Mouse (Mus musculus) kidney, postnatal 10 days (tissue): ENCODE data around the gene Rgs6.

ENCODE experiments used
- DNase-seq: peaks from one replicate; pipeline ENCODE4 v3.0.0; 2021; ENCODE audit warnings: mixed read lengths

Rgs6 gene

DNA sequence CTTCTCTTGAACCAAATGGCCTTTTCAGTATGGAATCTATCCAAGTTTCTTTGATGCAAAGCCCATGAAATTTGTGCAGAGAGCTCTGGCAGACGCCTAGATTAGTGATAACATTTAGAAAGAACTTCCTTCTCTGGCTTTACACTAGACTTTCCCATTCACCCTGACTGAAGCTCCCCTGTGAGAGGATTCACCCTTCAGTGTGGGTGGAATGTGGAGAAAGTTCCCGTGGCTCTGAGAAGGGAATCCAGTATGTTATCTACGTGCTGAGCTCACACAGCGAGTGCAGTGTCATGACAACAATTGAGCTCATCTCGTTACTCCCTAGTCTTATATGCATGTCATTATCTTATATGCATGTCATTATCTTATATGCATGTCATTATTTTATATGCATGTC lies 61.9 kb downstream of the Rgs6 start:
- no peak for DNase-seq

DNA sequence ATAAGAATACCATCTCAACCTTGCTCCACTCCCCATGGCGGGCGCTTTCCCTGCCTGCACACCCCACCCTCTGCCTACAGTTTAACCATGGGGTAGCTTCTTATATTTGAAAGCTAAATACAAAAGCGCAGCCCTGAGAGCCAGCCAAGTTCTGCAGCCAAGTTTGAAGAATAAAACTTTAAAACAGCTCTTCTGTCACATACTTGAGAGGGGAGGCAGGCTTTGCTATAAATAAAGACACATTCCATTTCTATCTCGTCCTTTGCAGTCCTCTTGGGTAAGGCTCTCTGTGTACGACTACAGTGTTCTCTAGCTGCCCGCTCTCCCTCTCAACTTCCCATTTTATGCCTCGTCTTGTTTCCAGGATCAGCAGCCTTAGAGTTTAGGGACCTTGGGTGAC lies 76.5 kb downstream of the Rgs6 start:
- DNase-seq = peak; percentile 27

DNA sequence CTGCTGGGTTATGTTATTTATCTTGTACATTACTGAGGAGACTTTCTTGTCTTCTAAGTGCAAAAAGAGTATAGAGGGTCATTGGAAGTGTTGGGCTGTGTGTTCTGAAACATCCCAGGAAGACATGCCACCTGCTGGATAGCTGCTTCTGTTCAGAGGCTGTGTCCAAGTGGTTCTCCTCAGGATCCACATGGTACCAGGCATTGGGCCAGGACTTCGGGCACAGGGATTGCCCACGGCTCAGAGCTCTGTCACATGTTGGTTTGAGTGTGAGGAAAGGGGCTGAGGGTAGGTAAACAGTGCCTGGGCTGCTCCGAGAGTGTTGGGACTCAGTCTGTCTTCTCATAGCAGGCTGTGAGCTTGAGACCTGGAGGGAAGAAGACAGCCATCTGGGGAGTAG lies 79.3 kb downstream of the Rgs6 start:
- DNase-seq = no peak

GRCm38 (mm10) chr12:82670201-82670737 lies 82.2 kb downstream of the Rgs6 start:
- DNase-seq = no peak

DNA sequence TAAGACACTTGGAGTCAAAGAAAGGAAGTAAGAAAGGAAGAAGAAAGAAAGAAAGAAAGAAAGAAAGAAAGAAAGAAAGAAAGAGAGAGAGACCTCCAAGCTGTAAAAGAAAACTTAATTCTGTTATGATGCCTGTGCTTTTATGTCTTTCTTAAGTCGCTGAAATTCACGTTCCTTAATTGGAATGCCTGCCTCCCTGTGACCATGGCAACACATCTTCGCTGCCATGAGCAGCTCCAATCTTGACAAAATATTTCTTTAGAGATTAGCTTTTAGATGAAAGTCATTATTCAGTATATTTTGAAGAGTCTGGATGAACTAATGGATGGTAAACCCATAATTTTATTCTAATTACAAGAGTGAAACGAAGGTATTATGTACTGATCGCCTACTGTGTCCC lies 83.5 kb downstream of the Rgs6 start:
- DNase-seq = no peak

- no peak for DNase-seq
Observed at GRCm38 (mm10) chr12:82675137-82675536, 87.0 kb downstream of the Rgs6 start.

DNA sequence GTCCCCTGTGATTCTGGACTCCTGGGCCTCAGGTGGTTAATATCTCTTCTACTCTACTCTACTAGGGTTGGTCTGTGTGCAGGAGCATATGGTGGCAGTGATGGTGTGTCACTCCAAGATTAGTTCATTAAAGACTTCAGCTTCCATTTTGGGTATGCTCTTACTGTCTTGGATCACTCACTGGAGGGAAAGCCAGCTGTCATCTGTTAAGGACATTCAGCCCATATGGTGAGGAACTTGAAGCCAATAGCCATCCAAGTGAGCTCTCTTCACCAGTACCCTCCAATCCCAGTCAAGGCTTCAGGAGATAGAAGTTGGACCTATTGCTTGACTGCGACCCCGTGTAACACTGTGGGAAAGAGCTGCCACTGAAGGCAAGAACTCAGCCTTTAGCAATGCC lies 98.9 kb downstream of the Rgs6 start:
- DNase-seq = no peak

DNA sequence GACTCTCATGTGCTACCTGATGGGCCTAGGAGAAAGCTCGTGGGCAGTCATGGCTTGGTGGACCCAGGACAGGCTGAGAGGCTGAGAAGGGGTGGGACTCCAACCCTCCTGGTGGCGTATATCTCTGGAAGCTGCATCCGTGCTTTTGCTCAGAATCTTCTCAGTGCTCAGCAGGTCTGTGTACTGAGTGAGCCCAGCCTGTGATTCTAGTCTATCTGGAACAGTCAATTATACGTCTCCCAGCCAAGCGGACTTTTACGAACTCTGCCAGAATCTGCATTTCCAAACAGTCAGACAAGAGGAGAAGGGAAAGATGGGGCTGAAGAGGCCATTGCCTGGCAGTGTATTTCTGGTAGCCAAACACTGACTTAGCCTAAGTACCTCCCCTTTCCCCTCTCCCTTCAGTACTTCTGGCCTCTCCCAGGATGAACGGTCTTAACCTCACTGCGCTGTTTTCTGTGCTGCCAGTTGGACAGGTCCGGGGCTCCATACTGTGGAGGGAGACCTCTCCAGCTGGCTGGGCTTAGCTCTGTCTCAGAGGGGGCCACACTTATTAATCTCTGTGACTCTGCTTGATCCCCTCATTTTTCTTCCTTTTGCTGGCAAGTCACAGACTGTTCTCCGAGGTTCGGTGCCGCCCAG lies 110.9 kb downstream of the Rgs6 start:
- no peak for DNase-seq

- DNase-seq = no peak
Observed at GRCm38 (mm10) chr12:82699528-82699905, 111.4 kb downstream of the Rgs6 start.

- DNase-seq = no peak
Observed at GRCm38 (mm10) chr12:82700241-82700640, 112.1 kb downstream of the Rgs6 start.

DNA sequence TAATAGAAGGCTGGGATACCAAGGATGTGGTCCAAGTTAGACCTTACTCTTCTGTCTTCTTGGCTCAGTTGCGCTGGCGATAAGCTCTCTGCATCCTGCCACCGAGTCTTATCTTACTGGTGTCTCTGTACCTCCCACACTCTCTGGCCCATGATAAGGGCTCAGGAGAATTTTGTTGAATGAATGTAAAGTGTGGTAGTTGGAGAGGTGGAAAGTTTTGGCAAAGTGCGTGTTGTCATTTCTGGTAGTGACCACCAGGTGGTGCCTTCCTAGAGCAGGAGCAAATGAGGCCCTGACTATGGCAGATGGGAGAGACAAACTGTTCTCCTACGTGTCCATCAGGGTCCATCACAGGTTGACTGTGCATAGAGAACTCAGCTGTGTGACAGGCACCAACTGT lies 112.7 kb downstream of the Rgs6 start:
- peak; percentile 33 for DNase-seq

DNA sequence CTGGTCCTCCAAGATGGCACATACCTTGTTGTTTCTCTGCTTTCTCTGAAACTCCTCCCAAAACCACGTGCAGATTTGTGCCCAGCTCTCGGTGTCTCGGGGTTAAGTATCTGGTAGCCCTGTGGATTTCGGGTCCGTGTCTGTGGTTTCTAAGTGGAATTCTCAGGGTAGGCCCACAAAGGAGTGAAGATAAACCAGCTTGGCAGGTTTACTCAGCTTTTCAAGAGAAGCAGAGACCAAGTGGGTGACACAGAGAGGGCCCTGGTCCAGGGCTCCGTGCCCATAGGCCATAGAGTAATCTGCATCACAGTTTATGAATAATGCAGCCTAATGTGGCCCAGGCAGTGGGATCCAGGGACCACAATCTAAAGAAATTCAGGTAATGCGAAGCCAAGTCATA lies 113.3 kb downstream of the Rgs6 start:
- no peak for DNase-seq

- DNase-seq = no peak
Observed at GRCm38 (mm10) chr12:82710376-82710775, 122.3 kb downstream of the Rgs6 start.

GRCm38 (mm10) chr12:82714284-82714683 lies 126.2 kb downstream of the Rgs6 start:
- DNase-seq = no peak

GRCm38 (mm10) chr12:82723017-82723540 lies 135.0 kb downstream of the Rgs6 start:
- DNase-seq = no peak

GRCm38 (mm10) chr12:82726255-82726654 lies 138.2 kb downstream of the Rgs6 start:
- DNase-seq = no peak

GRCm38 (mm10) chr12:82731587-82731986 lies 143.5 kb downstream of the Rgs6 start:
- no peak for DNase-seq

GRCm38 (mm10) chr12:82742955-82743354 lies 154.9 kb downstream of the Rgs6 start:
- DNase-seq = no peak

- no peak for DNase-seq
Observed at GRCm38 (mm10) chr12:82744026-82744425, 155.9 kb downstream of the Rgs6 start.

- DNase-seq = no peak
Observed at GRCm38 (mm10) chr12:82744826-82745225, 156.7 kb downstream of the Rgs6 start.

- DNase-seq = no peak
Observed at GRCm38 (mm10) chr12:82747099-82747498, 159.0 kb downstream of the Rgs6 start.

GRCm38 (mm10) chr12:82751846-82752245 lies 163.8 kb downstream of the Rgs6 start:
- no peak for DNase-seq

DNA sequence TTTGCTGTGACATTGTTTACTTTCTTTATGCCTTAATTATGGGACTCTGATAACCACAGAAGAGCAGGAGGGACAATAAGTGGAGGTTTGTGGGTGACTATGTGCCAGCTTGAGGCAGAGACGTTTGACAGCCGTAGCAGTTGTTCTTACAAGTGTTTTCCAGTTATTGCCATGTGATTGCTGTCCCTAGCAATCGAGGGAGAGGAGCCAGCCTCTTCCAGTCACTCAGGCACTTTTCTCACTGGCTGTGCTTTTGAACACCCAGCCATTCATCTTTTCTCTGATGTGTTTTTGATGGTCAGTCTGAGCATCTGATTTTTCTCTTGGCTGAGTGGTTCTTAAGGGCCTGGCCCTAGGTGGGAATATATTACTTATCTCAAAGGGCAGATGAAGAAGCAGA lies 166.4 kb downstream of the Rgs6 start:
- no peak for DNase-seq

- DNase-seq = peak; percentile 19
Observed at GRCm38 (mm10) chr12:82756756-82757155, 168.7 kb downstream of the Rgs6 start.

DNA sequence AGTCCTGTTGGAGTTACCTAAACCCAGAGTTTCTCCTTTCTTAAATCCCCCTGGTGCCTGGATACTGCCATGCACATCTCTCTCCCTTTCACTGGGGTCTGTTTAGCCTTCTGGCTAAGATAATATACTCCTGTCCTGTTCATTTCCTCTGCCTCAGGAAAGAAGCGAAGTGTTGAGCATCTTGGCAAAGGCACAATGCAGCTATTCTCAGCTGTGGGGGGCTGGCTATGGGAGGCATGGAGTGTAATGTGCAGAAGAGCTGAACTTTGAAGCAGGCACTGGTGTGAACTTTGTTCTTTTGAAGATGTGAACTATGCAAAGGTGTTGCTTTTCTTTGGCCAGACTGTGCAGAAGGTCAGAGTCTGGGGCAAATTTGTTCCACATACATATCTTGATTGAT lies 169.3 kb downstream of the Rgs6 start:
- no peak for DNase-seq
